Mouse (Mus musculus) embryonic fibroblast, embryonic 13.5 days (primary cell): Measurements from ENCODE around the gene Tanc1.

Experiments used
- CTCF ChIP-seq: IDR thresholded peaks from 2 replicates; pipeline ENCODE4 v1.5.1; 2011; ENCODE audit warnings: mild to moderate bottlenecking, control low read depth, low read length, moderate library complexity, borderline replicate concordance; ENCODE audit not compliant: insufficient read depth
- POLR2A ChIP-seq: IDR thresholded peaks from 2 replicates; pipeline ENCODE4 v1.6.1; 2011; ENCODE audit warnings: low read depth, mild to moderate bottlenecking, control low read depth, low read length, moderate library complexity

DNA sequence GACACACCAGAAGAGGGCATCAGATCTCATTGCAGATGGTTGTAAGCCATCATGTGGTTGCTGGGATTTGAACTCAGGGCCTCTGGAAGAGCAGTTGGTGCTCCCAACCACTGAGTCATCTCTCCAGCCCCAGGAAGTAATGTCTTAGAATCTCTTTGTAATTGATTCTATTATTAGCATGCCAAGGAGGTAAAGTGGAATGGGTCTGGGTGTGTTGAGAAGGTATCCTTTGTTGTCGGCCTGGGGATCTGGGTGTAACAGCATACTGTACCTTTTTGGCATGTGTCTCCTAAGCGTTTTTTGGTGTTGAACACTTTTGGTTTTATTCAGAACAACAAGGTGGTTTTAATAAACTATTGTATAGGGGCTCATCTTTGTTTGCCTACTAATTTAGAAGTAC lies 13.6 kb downstream of the Tanc1 start:
- no peak for TF ChIP-seq CTCF
- no peak for TF ChIP-seq POLR2A
